Mouse (Mus musculus): ENCODE results near the gene Vmn1r200. TPM values are rescaled to one million over a fixed set of nuclear protein-coding genes. Genes with fewer than 3 reads are reported as not detected.
"Not testable (repeated sequence)": the region's sequence is repeated elsewhere in the genome, so short reads cannot be mapped to it uniquely, and the experiment has no call there.

The Vmn1r200 gene
- not detected in 2 replicates for polyA plus RNA-seq (2016; fragmentation: Nextera tagmentation; extraction: Ambion mirVana)

DNA sequence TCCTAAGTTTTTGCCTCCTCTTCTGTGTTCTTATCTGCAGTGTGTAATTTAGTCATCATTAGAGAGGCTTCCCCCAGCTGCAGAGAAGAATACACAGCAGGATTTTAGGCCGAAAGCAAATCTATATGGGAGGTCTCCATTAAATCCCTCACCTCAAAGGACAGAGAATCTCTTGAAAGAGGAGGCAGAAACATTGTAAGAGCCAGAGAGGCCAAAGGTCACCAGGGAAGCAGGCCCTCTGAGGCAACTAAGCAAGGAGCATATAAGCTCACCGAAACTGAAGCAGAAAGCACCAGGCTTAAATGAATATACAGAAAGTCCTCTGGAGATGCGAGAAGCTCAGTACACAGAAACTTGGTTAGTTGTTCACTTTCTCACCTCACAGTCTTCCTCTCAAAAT is at the start of gene Vmn1r200:
Gene Vmn1r200, plus strand, starts transcription at position 301 of the 400 bp plus-strand sequence.
- H3K27ac ChIP-seq: no peak within 1 kb of the TSS
- H3K4me1 ChIP-seq: peaks cover 10% of the 10 kb centered on the region
- 21% methylated on average over 3 of the region's 3 CpGs for WGBS
- H3K27me3 ChIP-seq (ENCODE audit: poor library complexity, severe bottlenecking): no peaks in the 10 kb centered on the region
- H3K36me3 ChIP-seq (replicated peaks): no peaks in the 10 kb centered on the region
- H3K9me3 ChIP-seq: no peaks in the 10 kb centered on the region
- no peak within 1 kb of the TSS for H3K4me3 ChIP-seq
- DNase-seq (ENCODE audit: extremely low spot score, low spot score): no peak

DNA sequence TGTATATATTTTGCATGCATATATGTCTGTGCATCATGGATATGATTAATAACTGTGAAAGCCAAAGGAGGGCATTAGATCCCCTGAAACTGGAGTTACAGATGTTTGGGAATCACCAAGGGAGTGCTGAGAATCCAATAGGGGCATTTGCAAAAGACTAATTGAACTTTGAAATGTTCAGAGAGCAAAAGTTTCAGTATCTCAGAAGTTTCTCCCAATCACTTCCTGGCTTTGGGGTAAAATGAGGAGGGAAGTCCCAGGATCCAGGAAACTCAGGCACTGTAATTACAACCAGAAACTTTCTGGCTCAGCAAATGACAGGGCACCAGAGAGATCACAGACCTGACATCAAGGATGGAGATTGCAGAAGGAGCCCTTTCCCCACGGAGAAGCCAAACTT is 40.1 kb upstream of the Vmn1r200 start, which contains the start of gene Vmn1r198:
Gene Vmn1r198, plus strand, starts transcription at position 301 of the 400 bp plus-strand sequence.
- no peak within 1 kb of the TSS for H3K27ac ChIP-seq
- H3K4me3 ChIP-seq: no peak within 1 kb of the TSS
- H3K27me3 ChIP-seq (ENCODE audit: poor library complexity, severe bottlenecking): no peaks in the 10 kb centered on the region
- H3K36me3 ChIP-seq (replicated peaks): no peaks in the 10 kb centered on the region
- no peak for DNase-seq (ENCODE audit: extremely low spot score, low spot score)
- 71% methylated on average over 1 of the region's 1 CpGs for WGBS
- no peaks in the 10 kb centered on the region for H3K4me1 ChIP-seq
- no peaks in the 10 kb centered on the region for H3K9me3 ChIP-seq

DNA sequence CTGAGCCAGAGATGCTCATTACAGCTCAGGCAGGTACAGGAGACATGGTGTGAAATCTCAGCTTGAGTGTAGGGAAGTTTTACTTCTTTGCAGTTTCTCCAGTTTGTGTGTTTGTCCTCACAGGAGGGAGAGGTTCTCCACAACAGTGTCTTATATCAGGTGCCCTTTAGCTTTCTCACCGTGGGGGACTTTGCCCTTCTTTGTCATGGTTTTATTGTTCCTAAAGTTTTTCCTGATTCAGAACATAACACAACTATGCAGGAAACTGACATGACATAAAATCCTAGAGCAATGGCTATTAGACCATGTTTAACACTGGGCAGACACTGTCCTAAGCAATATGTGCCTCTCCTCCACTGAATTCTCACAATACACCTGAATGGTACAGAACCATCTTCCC is 39.4 kb upstream of the Vmn1r200 start:
- Histone ChIP-seq H3K4me1 (no peaks in the 10 kb centered on the region), H3K27ac (no peak overlapping the region), H3K9me3 (no peaks in the 10 kb centered on the region), H3K27me3 (ENCODE audit: poor library complexity, severe bottlenecking) (no peaks in the 10 kb centered on the region), H3K4me3 (no peak overlapping the region), H3K36me3 (replicated peaks) (no peaks in the 10 kb centered on the region)
- 86% methylated on average over 1 of the region's 1 CpGs for WGBS
- DNase-seq (ENCODE audit: extremely low spot score, low spot score): no peak

GRCm38 (mm10) chr13:22379518-22379917 is 10.7 kb upstream of the Vmn1r200 start, which contains the start of gene Vmn1r199:
Gene Vmn1r199, plus strand, starts transcription at chr13:22379818.
- H3K27me3 ChIP-seq (ENCODE audit: poor library complexity, severe bottlenecking): no peaks in the 10 kb centered on the region
- no peak for DNase-seq (ENCODE audit: extremely low spot score, low spot score)
- no peaks in the 10 kb centered on the region for H3K36me3 ChIP-seq (replicated peaks)
- H3K9me3 ChIP-seq: no peaks in the 10 kb centered on the region
- no peak within 1 kb of the TSS for H3K4me3 ChIP-seq
- 80% methylated on average over 2 of the region's 2 CpGs for WGBS
- H3K4me1 ChIP-seq: no peaks in the 10 kb centered on the region
- no peak within 1 kb of the TSS for H3K27ac ChIP-seq

DNA sequence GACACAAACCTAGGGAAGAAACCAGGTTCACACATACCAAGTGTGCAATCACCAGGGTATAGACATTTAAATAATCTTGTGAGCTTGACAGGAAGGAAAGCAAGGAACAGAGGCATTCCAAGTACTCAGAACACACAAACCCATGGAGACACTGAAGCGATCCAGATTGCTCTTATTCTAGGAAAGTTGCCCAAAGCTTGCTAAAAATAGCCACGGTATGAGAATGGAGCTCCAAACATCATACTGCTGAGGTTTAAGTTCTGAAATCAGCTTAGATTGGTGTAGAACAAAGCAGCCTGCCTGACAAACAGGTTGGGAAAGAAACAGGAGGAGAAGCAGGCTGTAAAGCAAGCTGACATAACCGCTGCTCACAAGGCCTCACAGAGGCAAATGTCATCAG is 9.0 kb upstream of the Vmn1r200 start:
- H3K4me3 ChIP-seq; H3K4me1 ChIP-seq; H3K36me3 ChIP-seq (replicated peaks); DNase-seq (ENCODE audit: extremely low spot score, low spot score); H3K9me3 ChIP-seq; H3K27me3 ChIP-seq (ENCODE audit: poor library complexity, severe bottlenecking); H3K27ac ChIP-seq: not testable (repeated sequence)
- 83% methylated on average over 3 of the region's 3 CpGs for WGBS

GRCm38 (mm10) chr13:22383401-22383800 is 6.8 kb upstream of the Vmn1r200 start:
- no peak overlapping the region for H3K27ac ChIP-seq
- no peaks in the 10 kb centered on the region for H3K4me1 ChIP-seq
- no peaks in the 10 kb centered on the region for H3K36me3 ChIP-seq (replicated peaks)
- no peaks in the 10 kb centered on the region for H3K9me3 ChIP-seq
- WGBS: 83% methylated on average over 3 of the region's 3 CpGs
- no peak for DNase-seq (ENCODE audit: extremely low spot score, low spot score)
- H3K4me3 ChIP-seq: no peak overlapping the region
- no peaks in the 10 kb centered on the region for H3K27me3 ChIP-seq (ENCODE audit: poor library complexity, severe bottlenecking)

DNA sequence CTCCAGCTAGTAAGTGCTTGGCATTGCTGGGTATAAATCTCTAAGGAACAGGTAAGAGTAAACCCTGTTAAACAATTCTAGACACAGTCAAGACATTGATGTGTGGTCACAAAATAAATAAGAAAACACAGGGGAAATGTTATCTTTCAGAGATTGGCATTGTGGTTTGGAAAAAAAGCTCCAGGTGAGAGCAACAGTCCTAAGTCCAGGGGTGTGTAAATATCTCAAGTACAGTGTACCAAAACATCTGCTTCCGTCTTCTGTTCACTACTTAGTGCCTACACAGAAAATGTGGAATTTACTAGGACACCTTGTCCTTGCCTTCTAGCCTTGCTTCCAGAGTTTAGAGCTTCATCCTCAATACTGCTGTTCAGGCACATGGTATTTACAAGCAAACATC is 3.1 kb upstream of the Vmn1r200 start:
- WGBS: 89% methylated on average over 1 of the region's 1 CpGs
- no peaks in the 10 kb centered on the region for H3K27me3 ChIP-seq (ENCODE audit: poor library complexity, severe bottlenecking)
- H3K4me3 ChIP-seq: no peak overlapping the region
- H3K36me3 ChIP-seq (replicated peaks): no peaks in the 10 kb centered on the region
- no peak for DNase-seq (ENCODE audit: extremely low spot score, low spot score)
- no peak overlapping the region for H3K27ac ChIP-seq
- no peaks in the 10 kb centered on the region for H3K9me3 ChIP-seq
- peaks cover 10% of the 10 kb centered on the region for H3K4me1 ChIP-seq

DNA sequence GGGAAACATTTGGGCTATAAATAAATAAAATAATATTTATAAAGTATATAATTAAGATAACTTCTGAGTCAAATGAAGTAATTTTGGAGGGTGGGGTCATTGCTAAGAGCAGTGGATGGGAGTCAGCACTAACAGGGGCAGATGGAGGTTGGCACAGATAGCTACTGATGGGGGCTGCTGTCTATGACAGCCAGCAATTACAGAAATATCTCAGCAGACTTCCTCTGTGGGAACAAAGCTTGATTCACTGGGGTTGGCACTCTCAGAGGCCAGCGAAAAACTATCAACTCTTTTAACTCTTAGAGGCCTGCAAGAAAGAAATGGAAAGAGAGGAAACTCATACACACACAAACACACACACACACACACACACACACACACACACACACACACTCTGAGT is 12.8 kb downstream of the Vmn1r200 start:
- DNase-seq (ENCODE audit: extremely low spot score, low spot score): no peak
- H3K27me3 ChIP-seq (ENCODE audit: poor library complexity, severe bottlenecking): no peaks in the 10 kb centered on the region
- H3K9me3 ChIP-seq: peaks cover 21% of the 10 kb centered on the region
- H3K4me1 ChIP-seq: no peaks in the 10 kb centered on the region
- H3K36me3 ChIP-seq (replicated peaks): no peaks in the 10 kb centered on the region
- no peak overlapping the region for H3K4me3 ChIP-seq
- no peak overlapping the region for H3K27ac ChIP-seq
- 78% methylated on average over 1 of the region's 1 CpGs for WGBS

Other genes with a start within 250 kb of the Vmn1r200 start
- gene Vmn1r191, start 206.4 kb upstream of the Vmn1r200 start, polyA plus RNA-seq (2016; fragmentation: Nextera tagmentation; extraction: Ambion mirVana): not detected in 2 replicates
- not detected in 2 replicates for gene Vmn1r192, start 199.2 kb upstream of the Vmn1r200 start, polyA plus RNA-seq (2016; fragmentation: Nextera tagmentation; extraction: Ambion mirVana)
- gene Vmn1r193, start 167.2 kb upstream of the Vmn1r200 start, polyA plus RNA-seq (2016; fragmentation: Nextera tagmentation; extraction: Ambion mirVana): not detected in 2 replicates
- gene Vmn1r194, start 146.2 kb upstream of the Vmn1r200 start, polyA plus RNA-seq (2016; fragmentation: Nextera tagmentation; extraction: Ambion mirVana): not detected in 2 replicates
- not detected in 2 replicates for gene Vmn1r195, start 119.9 kb upstream of the Vmn1r200 start, polyA plus RNA-seq (2016; fragmentation: Nextera tagmentation; extraction: Ambion mirVana)
- gene Vmn1r196, start 100.5 kb upstream of the Vmn1r200 start, polyA plus RNA-seq (2016; fragmentation: Nextera tagmentation; extraction: Ambion mirVana): not detected in 2 replicates
- gene Vmn1r197, start 65.8 kb upstream of the Vmn1r200 start, polyA plus RNA-seq (2016; fragmentation: Nextera tagmentation; extraction: Ambion mirVana): not detected in 2 replicates
- gene Vmn1r198, start 40.0 kb upstream of the Vmn1r200 start, polyA plus RNA-seq (2016; fragmentation: Nextera tagmentation; extraction: Ambion mirVana): not detected in 2 replicates
- not detected in 2 replicates for gene Vmn1r199, start 10.6 kb upstream of the Vmn1r200 start, polyA plus RNA-seq (2016; fragmentation: Nextera tagmentation; extraction: Ambion mirVana)
- gene Vmn1r201, start 81.5 kb downstream of the Vmn1r200 start, polyA plus RNA-seq (2016; fragmentation: Nextera tagmentation; extraction: Ambion mirVana): not detected in 2 replicates
- gene Vmn1r202, start 115.0 kb downstream of the Vmn1r200 start, polyA plus RNA-seq (2016; fragmentation: Nextera tagmentation; extraction: Ambion mirVana): 0.04 TPM in 1 of 2 replicates, not detected in the other
- not detected in 2 replicates for gene Vmn1r203, start 127.7 kb downstream of the Vmn1r200 start, polyA plus RNA-seq (2016; fragmentation: Nextera tagmentation; extraction: Ambion mirVana)
- not detected in 2 replicates for gene Vmn1r204, start 162.8 kb downstream of the Vmn1r200 start, polyA plus RNA-seq (2016; fragmentation: Nextera tagmentation; extraction: Ambion mirVana)
- not detected in 2 replicates for gene Vmn1r205, start 202.6 kb downstream of the Vmn1r200 start, polyA plus RNA-seq (2016; fragmentation: Nextera tagmentation; extraction: Ambion mirVana)
- not detected in 2 replicates for gene Vmn1r206, start 233.9 kb downstream of the Vmn1r200 start, polyA plus RNA-seq (2016; fragmentation: Nextera tagmentation; extraction: Ambion mirVana)